Mouse (Mus musculus) stomach, postnatal 0 days (tissue): ENCODE data around the gene Ankrd40. TPM values are rescaled to one million over a fixed set of nuclear protein-coding genes. Genes with fewer than 3 reads are reported as not detected.

ENCODE experiments used
- ATAC-seq: fragments of 200-750 bp; cut with Nextera tagmentation; 2 replicates; pipeline ENCODE4 v1.8.0; 2017; ENCODE audit not compliant: low FRiP score, low TSS enrichment
- DNase-seq: peaks from one replicate; pipeline ENCODE4 v3.0.0-alpha.2; 2016; ENCODE audit warnings: low spot score
- H3K27ac ChIP-seq: fragments of 300-500 bp; sonication (generic); replicated peaks from 2 replicates; pipeline ENCODE4 v1.5.1; 2014; ENCODE audit warnings: mild to moderate bottlenecking, control low read depth
- H3K27me3 ChIP-seq: fragments of 300-500 bp; sonication (generic); 2 replicates; pipeline ENCODE4 v1.6.1; 2014; ENCODE audit warnings: low read length; ENCODE audit not compliant: control insufficient read depth, insufficient read depth
- H3K36me3 ChIP-seq: fragments of 300-500 bp; sonication (generic); 2 replicates; pipeline ENCODE4 v1.6.1; 2014; ENCODE audit warnings: low read length, mixed read lengths; ENCODE audit not compliant: control insufficient read depth, insufficient read depth
- H3K4me1 ChIP-seq: fragments of 300-500 bp; sonication (generic); replicated peaks from 2 replicates; pipeline ENCODE4 v1.6.1; 2014; ENCODE audit warnings: antibody characterized with exemption; ENCODE audit not compliant: control insufficient read depth, insufficient read depth
- H3K4me2 ChIP-seq: fragments of 300-500 bp; sonication (generic); replicated peaks from 2 replicates; pipeline ENCODE4 v1.6.1; 2014; ENCODE audit warnings: low read depth, mild to moderate bottlenecking, control low read depth, moderate library complexity
- H3K4me3 ChIP-seq: fragments of 300-500 bp; sonication (generic); 2 replicates; pipeline ENCODE4 v1.5.1; 2014; ENCODE audit warnings: low read depth, low read length, control low read depth
- H3K9ac ChIP-seq: fragments of 300-500 bp; sonication (generic); 2 replicates; pipeline ENCODE4 v1.6.1; 2014; ENCODE audit warnings: mild to moderate bottlenecking, low read length, control low read depth, mixed read lengths
- H3K9me3 ChIP-seq: fragments of 300-500 bp; sonication (generic); 2 replicates; pipeline ENCODE4 v1.6.1; 2016; ENCODE audit warnings: low read length; ENCODE audit not compliant: control insufficient read depth
- CTCF ChIP-seq: IDR thresholded peaks from 2 replicates; pipeline ENCODE4 v1.5.1; 2016; ENCODE audit warnings: antibody characterized with exemption, low read depth, mild to moderate bottlenecking, moderate library complexity
- EP300 ChIP-seq: optimal IDR thresholded peaks from 2 replicates; pipeline ENCODE3; 2016; ENCODE audit warnings: antibody characterized with exemption
- WGBS: fragments of 180-500 bp; shearing (Covaris S2); extraction: QIAGEN DNeasy Blood & Tissue Kit; methylation state at CpG from one replicate; pipeline ENCODE4 v1.1.7; 2014; 5-methylcytosine and 5-hydroxymethylcytosine counted together
- polyA plus RNA-seq: library from polyadenylated mRNA; unstranded; fragments of >200 nt; fragmentation: Nextera tagmentation; extraction: Ambion mirVana; gene quantifications from 2 replicates; pipeline ENCODE4 v1.2.1, GENCODE M21; 2015

Gene Ankrd40
- polyA plus RNA-seq, 1 experiment from 2014 or later, result 14.8 TPM

DNA sequence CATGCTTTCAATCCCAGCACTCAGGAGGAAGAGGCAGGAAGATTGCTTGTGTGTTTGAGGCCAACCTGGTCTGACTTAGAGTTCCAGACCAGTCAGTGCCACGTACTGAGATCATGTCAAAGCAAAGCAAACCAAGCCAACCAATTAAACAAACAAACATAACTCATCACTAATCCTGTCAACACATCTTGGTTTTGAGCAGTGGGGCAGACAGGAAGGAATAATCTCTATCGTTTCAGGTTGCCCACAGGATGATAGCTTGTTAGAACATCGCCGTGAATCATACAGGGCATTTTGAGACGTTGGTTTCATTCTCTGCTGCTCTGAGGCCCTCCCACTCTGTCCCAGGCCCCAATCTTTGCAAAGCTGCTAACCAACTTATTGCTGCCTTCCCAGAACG lies 42.2 kb downstream of the Ankrd40 start:
- no peak for DNase-seq
- Histone ChIP-seq H3K27ac (no peak overlapping the region), H3K4me2 (no peak overlapping the region), H3K4me3 (no peak overlapping the region), H3K36me3 (no peaks in the 10 kb centered on the region), H3K4me1 (no peaks in the 10 kb centered on the region; the same call in 1 of the 2 replicates), H3K27me3 (no peaks in the 10 kb centered on the region), H3K9ac (no peak overlapping the region; the same call in 1 of the 2 replicates), H3K9me3 (no peaks in the 10 kb centered on the region)
- TF ChIP-seq EP300 (no peak), CTCF (no peak)
- no peak for ATAC-seq
- 67% methylated on average over 6 of the region's 6 CpGs for WGBS

DNA sequence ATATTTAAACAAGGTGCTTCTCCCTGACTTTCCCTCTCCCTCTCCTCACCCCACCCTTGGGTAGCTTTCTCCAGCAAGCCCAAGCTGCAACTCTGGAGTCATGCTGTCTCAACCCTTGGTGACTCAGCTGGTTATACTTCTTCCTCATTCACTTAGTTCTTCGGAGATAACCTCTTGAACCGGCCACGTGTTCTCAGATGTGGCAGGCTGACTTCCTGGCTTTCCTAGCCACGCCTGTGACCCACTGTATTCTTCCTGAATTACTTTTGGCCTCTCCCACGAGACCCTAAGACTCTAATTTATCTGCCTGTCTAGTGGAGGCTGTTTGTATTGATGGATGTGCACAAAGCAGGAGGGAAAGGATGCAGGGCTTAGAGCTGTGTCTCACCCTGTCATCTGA lies 43.0 kb downstream of the Ankrd40 start:
- Histone ChIP-seq H3K4me1 (no peaks in the 10 kb centered on the region; the same call in 1 of the 2 replicates), H3K27ac (peak overlapping the region; percentile 20; the same call in 1 of the 2 replicates), H3K4me3 (no peak overlapping the region), H3K36me3 (no peaks in the 10 kb centered on the region), H3K9me3 (no peaks in the 10 kb centered on the region), H3K9ac (no peak overlapping the region), H3K27me3 (no peaks in the 10 kb centered on the region), H3K4me2 (no peak overlapping the region)
- TF ChIP-seq CTCF (no peak), EP300 (no peak)
- ATAC-seq (peak; percentile 94), DNase-seq (peak; percentile 83)
- 12% methylated on average over 5 of the region's 5 CpGs for WGBS

GRCm38 (mm10) chr11:94374276-94374948 lies 46.6 kb downstream of the Ankrd40 start:
- DNase-seq, result no peak
- ATAC-seq, result no peak
- H3K27me3 ChIP-seq, result no peaks in the 10 kb centered on the region
- H3K4me3 ChIP-seq, result no peak overlapping the region
- no peaks in the 10 kb centered on the region for H3K9me3 ChIP-seq
- TF ChIP-seq EP300 (no peak), CTCF (no peak)
- 89% methylated on average over 13 of the region's 13 CpGs for WGBS
- no peak overlapping the region for H3K4me2 ChIP-seq
- H3K36me3 ChIP-seq, result no peaks in the 10 kb centered on the region
- H3K9ac ChIP-seq, result no peak overlapping the region
- H3K27ac ChIP-seq, result no peak overlapping the region
- H3K4me1 ChIP-seq, result no peaks in the 10 kb centered on the region; the same call in 1 of the 2 replicates

GRCm38 (mm10) chr11:94379061-94379460 lies 51.3 kb downstream of the Ankrd40 start:
- DNase-seq (no peak), ATAC-seq (no peak; the same call in 1 of the 2 replicates)
- Histone ChIP-seq H3K27me3 (no peaks in the 10 kb centered on the region), H3K4me3 (no peak overlapping the region), H3K9me3 (no peaks in the 10 kb centered on the region), H3K36me3 (no peaks in the 10 kb centered on the region), H3K4me2 (no peak overlapping the region), H3K4me1 (no peaks in the 10 kb centered on the region), H3K9ac (no peak overlapping the region), H3K27ac (no peak overlapping the region)
- WGBS, result 40% methylated on average over 2 of the region's 2 CpGs
- no peak for TF ChIP-seq EP300
- no peak for TF ChIP-seq CTCF

GRCm38 (mm10) chr11:94379736-94380135 lies 51.9 kb downstream of the Ankrd40 start:
- H3K27ac ChIP-seq, result no peak overlapping the region
- H3K9ac ChIP-seq, result no peak overlapping the region
- no peaks in the 10 kb centered on the region for H3K36me3 ChIP-seq
- no peak overlapping the region for H3K4me2 ChIP-seq
- WGBS, result 74% methylated on average over 8 of the region's 8 CpGs
- H3K4me1 ChIP-seq, result no peaks in the 10 kb centered on the region
- no peaks in the 10 kb centered on the region for H3K27me3 ChIP-seq
- DNase-seq (no peak), ATAC-seq (no peak)
- no peak overlapping the region for H3K4me3 ChIP-seq
- no peak for TF ChIP-seq CTCF
- no peak for TF ChIP-seq EP300
- H3K9me3 ChIP-seq, result no peaks in the 10 kb centered on the region
